Mouse (Mus musculus) embryonic fibroblast, embryonic 13.5 days (primary cell): ENCODE data around the gene Pecam1.

ENCODE experiments used
- CTCF ChIP-seq: IDR thresholded peaks from 2 replicates; pipeline ENCODE4 v1.5.1; 2011; ENCODE audit warnings: mild to moderate bottlenecking, control low read depth, low read length, moderate library complexity, borderline replicate concordance; ENCODE audit not compliant: insufficient read depth
- POLR2A ChIP-seq: IDR thresholded peaks from 2 replicates; pipeline ENCODE4 v1.6.1; 2011; ENCODE audit warnings: low read depth, mild to moderate bottlenecking, control low read depth, low read length, moderate library complexity

GRCm38 (mm10) chr11:106715066-106715465, 35.4 kb downstream of the Pecam1 start:
- TF ChIP-seq CTCF (no peak), POLR2A (no peak)
